Mouse (Mus musculus) megakaryocyte-erythroid progenitor cell, adult 5 weeks (primary cell): Measurements from ENCODE around the gene Abhd18. TPM values are rescaled to one million over a fixed set of nuclear protein-coding genes. Genes with fewer than 3 reads are reported as not detected.

ENCODE experiments used
- polyA plus RNA-seq: library from polyadenylated mRNA; stranded (reverse); fragments of >175 nt; gene quantifications from 2 replicates; pipeline ENCODE4 v1.2.3, GENCODE M21; 2012

The Abhd18 gene
- 0.40 and 1.4 TPM in 2 replicates for polyA plus RNA-seq

GRCm38 (mm10) chr3:40846957-40847017 lies at the start of gene Abhd18:
Gene Abhd18 (plus strand): TSS chr3:40846970.

DNA sequence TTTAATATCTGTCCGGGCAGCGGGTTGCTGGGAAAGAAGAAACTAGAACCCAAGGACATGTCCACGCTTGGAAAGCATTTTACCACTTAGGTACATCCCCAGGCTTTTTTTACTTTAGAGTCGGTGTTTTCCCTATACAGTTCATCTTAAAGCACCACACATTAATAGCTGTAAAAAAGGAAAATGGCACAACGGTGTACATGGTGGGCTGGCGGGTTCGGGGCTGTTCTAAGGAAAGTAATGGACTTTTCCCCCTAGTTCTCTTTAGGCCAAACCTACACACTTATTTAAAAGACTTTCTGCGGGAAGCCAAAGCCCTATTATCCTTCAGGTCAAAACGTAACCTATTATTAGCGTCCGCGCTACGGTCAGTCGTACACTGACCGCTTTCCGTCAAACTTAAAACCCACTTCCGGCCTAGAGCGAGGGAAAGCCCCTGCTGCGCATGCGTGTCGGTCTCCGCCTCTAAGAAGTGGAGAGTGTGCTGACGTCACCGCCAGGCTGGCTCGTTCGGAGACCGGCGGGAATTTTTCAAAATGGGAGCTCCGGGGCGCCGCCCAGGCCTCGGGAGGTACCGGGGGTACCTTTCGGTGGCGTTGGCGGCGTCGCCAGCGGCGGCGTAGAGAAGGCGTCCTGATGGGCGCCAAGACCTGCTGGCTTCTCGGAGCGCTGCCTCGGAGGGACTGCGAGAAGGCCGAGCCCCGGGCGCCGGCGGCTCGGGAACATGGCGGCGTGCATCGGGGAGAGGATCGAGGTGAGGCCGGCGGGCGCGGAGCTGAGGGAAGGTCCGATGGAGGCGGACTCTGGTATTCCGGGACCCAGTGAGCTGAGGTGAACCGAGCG lies 47.0 kb upstream of the Abhd18 start, which contains the start of gene Plk4:
Gene Plk4, plus strand, starts transcription at position 490 of the 843 bp plus-strand sequence.

DNA sequence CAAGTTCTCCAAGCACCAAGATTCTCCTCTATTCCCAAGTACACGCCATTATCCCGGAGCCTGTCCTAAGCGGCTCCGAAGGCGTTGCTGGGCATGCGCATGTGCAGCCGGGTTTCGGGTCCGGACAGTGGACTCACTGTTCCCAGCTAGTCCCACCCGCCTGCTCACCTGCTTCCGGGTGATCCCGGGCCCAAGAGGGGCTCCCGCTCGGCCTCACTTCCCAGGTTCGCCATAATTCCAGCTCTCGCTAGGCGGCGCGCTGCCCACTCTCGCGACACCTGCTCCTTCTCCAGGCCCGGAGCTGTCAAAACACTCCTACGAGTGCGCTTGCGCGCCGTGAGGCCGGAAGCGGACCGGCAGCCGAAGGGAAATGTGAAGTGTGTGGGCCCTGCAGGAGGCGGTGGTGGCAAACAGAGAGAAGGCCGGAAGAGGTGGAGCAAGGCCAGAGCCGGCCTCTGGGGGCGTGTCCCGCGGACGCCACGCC lies 255 bp upstream of the Abhd18 start, which contains the start of gene Mfsd8:
Gene Mfsd8, minus strand, starts transcription at position 414 of the 484 bp plus-strand sequence.

GRCm38 (mm10) chr3:40902443-40902842 lies 55.7 kb downstream of the Abhd18 start, which contains the start of gene 1700034I23Rik:
Gene 1700034I23Rik (minus strand): TSS chr3:40902543.

DNA sequence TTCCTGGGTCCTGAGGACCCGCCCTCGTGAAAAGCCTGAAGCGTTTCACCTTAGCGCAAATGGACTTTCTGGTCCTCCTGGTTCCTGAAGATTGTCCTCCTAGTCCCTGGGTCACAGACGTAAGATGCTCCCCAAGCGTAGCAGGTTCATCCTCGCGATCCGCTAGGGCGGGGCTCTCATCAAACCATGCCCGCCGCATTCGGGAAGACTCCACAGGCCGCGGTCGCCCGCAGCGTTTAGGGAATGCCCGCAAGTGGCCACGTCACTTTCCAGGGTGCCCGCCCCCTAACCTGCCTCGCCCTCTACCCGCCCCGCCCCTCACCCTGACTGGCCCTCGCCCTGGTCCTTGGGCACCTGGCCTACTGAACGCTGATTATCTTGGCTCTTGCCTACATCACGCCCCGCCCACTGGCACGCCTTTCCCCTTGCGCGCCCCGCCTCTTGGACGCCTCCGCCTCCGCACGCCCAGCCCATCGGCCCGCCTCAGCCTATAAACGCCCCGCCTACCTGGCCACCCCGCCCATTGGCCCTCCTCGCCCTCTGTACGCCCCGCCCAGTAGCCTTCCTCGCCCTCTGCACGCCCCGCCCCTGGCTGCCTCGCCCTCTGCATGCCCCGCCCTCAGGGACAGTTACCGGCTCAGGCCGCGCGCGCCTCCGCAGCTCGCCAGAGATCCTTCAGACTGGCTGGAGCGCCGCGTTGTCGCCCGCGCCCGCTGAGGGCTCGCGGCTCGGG lies 102.6 kb downstream of the Abhd18 start, which contains the start of gene Larp1b:
Gene Larp1b, plus strand, starts transcription at position 659 of the 733 bp plus-strand sequence.

Other genes with a start within 250 kb of the Abhd18 start
- not detected in 2 replicates for gene Slc25a31, start 138.1 kb upstream of the Abhd18 start, polyA plus RNA-seq
- gene Hspa4l, start 102.5 kb upstream of the Abhd18 start, polyA plus RNA-seq: 11.9 and 13.1 TPM in 2 replicates
- gene Plk4, start 47.0 kb upstream of the Abhd18 start, polyA plus RNA-seq: 12.0 and 13.2 TPM in 2 replicates
- gene Mfsd8, start 84 bp upstream of the Abhd18 start, polyA plus RNA-seq: 1.4 and 3.5 TPM in 2 replicates
- gene 1700034I23Rik, start 55.6 kb downstream of the Abhd18 start, polyA plus RNA-seq: not detected in 2 replicates
- gene Larp1b, start 102.9 kb downstream of the Abhd18 start, polyA plus RNA-seq: 15.6 and 19.6 TPM in 2 replicates
- 16.3 and 21.4 TPM in 2 replicates for gene Pgrmc2, start 236.1 kb downstream of the Abhd18 start, polyA plus RNA-seq